Mouse (Mus musculus) cerebellum, adult 2 months (tissue): ENCODE data around the gene Olfr46.

Source experiments
- CTCF ChIP-seq: fragments of 200-500 bp; IDR thresholded peaks from 2 replicates; pipeline ENCODE4 v1.5.1; 2011; ENCODE audit warnings: low read depth, mild to moderate bottlenecking, control low read depth, low read length, moderate library complexity, borderline replicate concordance; ENCODE audit not compliant: insufficient read depth
- POLR2A ChIP-seq: fragments of 200-500 bp; IDR thresholded peaks from 2 replicates; pipeline ENCODE4 v1.6.1; 2011; ENCODE audit warnings: low read length, control low read depth, borderline replicate concordance; ENCODE audit not compliant: insufficient read depth

DNA sequence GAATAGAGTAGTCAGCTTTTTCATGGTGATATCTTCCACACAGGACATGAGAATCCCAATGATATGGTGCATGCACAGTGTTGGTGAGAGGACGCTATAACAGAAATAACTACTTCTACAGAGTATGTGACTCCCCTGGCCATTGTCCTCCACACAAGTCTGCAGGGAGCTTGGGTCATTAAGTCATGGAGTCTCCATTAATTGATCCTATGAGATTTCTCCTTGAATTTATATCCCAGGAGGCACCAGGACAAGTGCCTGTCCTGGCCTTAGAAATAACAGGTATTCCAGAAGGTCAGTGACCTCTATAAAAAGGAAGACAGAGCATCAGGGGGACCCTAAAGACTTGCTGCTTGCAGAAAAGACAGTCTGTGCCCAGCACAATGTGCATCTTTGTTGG is 45.1 kb downstream of the Olfr46 start, which contains the start of gene Olfr53:
- TF ChIP-seq CTCF (no peak), POLR2A (no peak)
